Mouse (Mus musculus) lung, postnatal 0 days (tissue): ENCODE measurements at regions not wholly inside any gene's neighbourhood (a gene's known extent, or its start where the extent isn't known, plus 50 kb on each side); places are given as distances from the start of the nearest gene placed in this dataset.

Source experiments
- CTCF ChIP-seq: IDR thresholded peaks from 2 replicates; pipeline ENCODE4 v1.5.1; 2016; ENCODE audit warnings: antibody characterized with exemption, mild to moderate bottlenecking
- EP300 ChIP-seq: IDR thresholded peaks from 2 replicates; pipeline ENCODE4 v1.6.1; 2016; ENCODE audit warnings: antibody characterized with exemption, mild to moderate bottlenecking, control low read depth

DNA sequence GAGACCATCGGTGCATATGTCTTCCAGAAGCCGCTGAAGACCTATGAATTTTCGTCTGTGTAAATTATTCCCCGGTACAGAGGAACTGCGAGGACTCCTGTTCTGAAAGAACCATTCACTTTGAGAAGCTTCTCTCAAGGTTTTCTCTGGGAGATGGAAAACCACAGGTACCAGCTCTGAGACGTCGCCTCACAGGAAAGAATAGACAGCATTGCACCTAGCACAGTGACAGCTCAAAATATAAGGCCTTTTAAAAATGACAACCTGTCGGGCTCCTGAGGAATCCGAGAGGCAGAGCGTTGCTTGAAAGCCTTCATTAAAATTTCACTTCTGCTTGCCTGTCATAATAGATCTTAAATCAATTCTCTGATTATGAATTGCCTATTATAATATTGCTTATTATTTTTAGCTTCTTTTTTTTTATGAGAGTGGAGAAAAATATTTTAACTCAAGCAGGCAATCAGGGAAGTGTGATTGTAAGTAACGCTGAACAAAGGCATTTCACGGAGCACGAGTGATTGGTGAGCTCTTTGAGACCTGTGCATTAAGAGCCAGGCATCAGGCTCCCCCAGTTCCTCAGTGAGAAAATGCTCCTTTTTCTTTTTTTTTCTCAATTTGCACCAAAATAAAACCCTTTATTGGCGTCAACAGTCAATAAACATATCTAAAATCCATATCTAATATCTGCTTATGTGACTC is 191.8 kb downstream of the Atp23 start:
- no peak for TF ChIP-seq EP300
- no peak for TF ChIP-seq CTCF
